Mouse (Mus musculus): Measurements from ENCODE around the gene Gamt. TPM values are rescaled to one million over a fixed set of nuclear protein-coding genes. Genes with fewer than 3 reads are reported as not detected.
A peak's percentile ranks its signal among the peaks of the same experiment; 100 is the strongest.

Gene Gamt
- polyA plus RNA-seq, 1 experiment from 2014 or later: 61.2 TPM

GRCm38 (mm10) chr10:80278390-80278789, 17.6 kb upstream of the Gamt start:
- Histone ChIP-seq H3K27me3 (replicated peaks; ENCODE audit: control insufficient read depth, insufficient read depth, low read length) (no peaks in the 10 kb centered on the region), H3K9me3 (ENCODE audit: control insufficient read depth, low read length) (no peaks in the 10 kb centered on the region), H3K4me2 (ENCODE audit: low read length) (no peak overlapping the region), H3K27ac (ENCODE audit: low read depth) (no peak overlapping the region), H3K4me3 (ENCODE audit: low read depth, low read length) (no peak overlapping the region), H3K9ac (ENCODE audit: low read length) (no peak overlapping the region), H3K4me1 (replicated peaks; ENCODE audit: control insufficient read depth, insufficient read depth, low read length) (no peaks in the 10 kb centered on the region), H3K36me3 (ENCODE audit: control insufficient read depth, insufficient read depth, low read length) (peaks cover 95% of the 10 kb centered on the region)
- WGBS: 96% methylated on average over 9 of the region's 9 CpGs
- ATAC-seq (replicated peaks; ENCODE audit: low FRiP score, low TSS enrichment, low read depth) (no peak), DNase-seq (ENCODE audit: low spot score) (no peak)

GRCm38 (mm10) chr10:80276238-80276637, 15.4 kb upstream of the Gamt start:
- no peak overlapping the region for H3K4me3 ChIP-seq (ENCODE audit: low read depth, low read length)
- H3K27ac ChIP-seq (ENCODE audit: low read depth): no peak overlapping the region
- no peaks in the 10 kb centered on the region for H3K27me3 ChIP-seq (replicated peaks; ENCODE audit: control insufficient read depth, insufficient read depth, low read length)
- no peak overlapping the region for H3K9ac ChIP-seq (ENCODE audit: low read length)
- 88% methylated on average over 5 of the region's 5 CpGs for WGBS
- ATAC-seq (replicated peaks; ENCODE audit: low FRiP score, low TSS enrichment, low read depth) (no peak), DNase-seq (ENCODE audit: low spot score) (no peak)
- H3K4me2 ChIP-seq (ENCODE audit: low read length): no peak overlapping the region
- no peaks in the 10 kb centered on the region for H3K9me3 ChIP-seq (ENCODE audit: control insufficient read depth, low read length)
- no peaks in the 10 kb centered on the region for H3K4me1 ChIP-seq (replicated peaks; ENCODE audit: control insufficient read depth, insufficient read depth, low read length)
- H3K36me3 ChIP-seq (ENCODE audit: control insufficient read depth, insufficient read depth, low read length): peaks cover 91% of the 10 kb centered on the region

GRCm38 (mm10) chr10:80273847-80274246, 13.0 kb upstream of the Gamt start:
- no peak for ATAC-seq (replicated peaks; ENCODE audit: low FRiP score, low TSS enrichment, low read depth)
- Histone ChIP-seq H3K4me2 (ENCODE audit: low read length) (no peak overlapping the region), H3K27me3 (replicated peaks; ENCODE audit: control insufficient read depth, insufficient read depth, low read length) (no peaks in the 10 kb centered on the region), H3K4me3 (ENCODE audit: low read depth, low read length) (no peak overlapping the region), H3K4me1 (replicated peaks; ENCODE audit: control insufficient read depth, insufficient read depth, low read length) (peaks cover 10% of the 10 kb centered on the region; the same call in 1 of the 2 replicates), H3K36me3 (ENCODE audit: control insufficient read depth, insufficient read depth, low read length) (peaks cover 72% of the 10 kb centered on the region), H3K27ac (ENCODE audit: low read depth) (no peak overlapping the region), H3K9me3 (ENCODE audit: control insufficient read depth, low read length) (no peaks in the 10 kb centered on the region), H3K9ac (ENCODE audit: low read length) (no peak overlapping the region)
- DNase-seq (ENCODE audit: low spot score): no peak
- 95% methylated on average over 3 of the region's 3 CpGs for WGBS

- no peaks in the 10 kb centered on the region for H3K9me3 ChIP-seq (ENCODE audit: control insufficient read depth, low read length)
- peaks cover 23% of the 10 kb centered on the region for H3K4me1 ChIP-seq (replicated peaks; ENCODE audit: control insufficient read depth, insufficient read depth, low read length)
- WGBS: 91% methylated on average over 8 of the region's 8 CpGs
- H3K4me2 ChIP-seq (ENCODE audit: low read length): no peak overlapping the region
- no peak overlapping the region for H3K27ac ChIP-seq (ENCODE audit: low read depth)
- DNase-seq (ENCODE audit: low spot score): no peak
- peaks cover 66% of the 10 kb centered on the region for H3K36me3 ChIP-seq (ENCODE audit: control insufficient read depth, insufficient read depth, low read length)
- no peak overlapping the region for H3K4me3 ChIP-seq (ENCODE audit: low read depth, low read length)
- no peak overlapping the region for H3K9ac ChIP-seq (ENCODE audit: low read length)
- ATAC-seq (replicated peaks; ENCODE audit: low FRiP score, low TSS enrichment, low read depth): no peak
- H3K27me3 ChIP-seq (replicated peaks; ENCODE audit: control insufficient read depth, insufficient read depth, low read length): no peaks in the 10 kb centered on the region
These were observed 11.2 kb upstream of the Gamt start for GRCm38 (mm10) chr10:80271870-80272585.

GRCm38 (mm10) chr10:80271186-80271843, 10.5 kb upstream of the Gamt start:
- H3K9ac ChIP-seq (ENCODE audit: low read length): 0 out of 2 replicates have a peak overlapping the region, but pooled peaks have one; percentile 10
- no peak overlapping the region for H3K4me2 ChIP-seq (ENCODE audit: low read length)
- no peak overlapping the region for H3K4me3 ChIP-seq (ENCODE audit: low read depth, low read length)
- peaks cover 59% of the 10 kb centered on the region for H3K36me3 ChIP-seq (ENCODE audit: control insufficient read depth, insufficient read depth, low read length)
- H3K9me3 ChIP-seq (ENCODE audit: control insufficient read depth, low read length): no peaks in the 10 kb centered on the region
- DNase-seq (ENCODE audit: low spot score) (no peak), ATAC-seq (replicated peaks; ENCODE audit: low FRiP score, low TSS enrichment, low read depth) (no peak)
- no peaks in the 10 kb centered on the region for H3K27me3 ChIP-seq (replicated peaks; ENCODE audit: control insufficient read depth, insufficient read depth, low read length)
- no peak overlapping the region for H3K27ac ChIP-seq (ENCODE audit: low read depth)
- peaks cover 29% of the 10 kb centered on the region for H3K4me1 ChIP-seq (replicated peaks; ENCODE audit: control insufficient read depth, insufficient read depth, low read length)
- 83% methylated on average over 5 of the region's 5 CpGs for WGBS

GRCm38 (mm10) chr10:80270734-80271181, 9.9 kb upstream of the Gamt start:
- no peak for DNase-seq (ENCODE audit: low spot score)
- H3K9ac ChIP-seq (ENCODE audit: low read length): no peak overlapping the region
- peaks cover 54% of the 10 kb centered on the region for H3K36me3 ChIP-seq (ENCODE audit: control insufficient read depth, insufficient read depth, low read length)
- no peak for ATAC-seq (replicated peaks; ENCODE audit: low FRiP score, low TSS enrichment, low read depth)
- 78% methylated on average over 6 of the region's 6 CpGs for WGBS
- no peak overlapping the region for H3K27ac ChIP-seq (ENCODE audit: low read depth)
- H3K27me3 ChIP-seq (replicated peaks; ENCODE audit: control insufficient read depth, insufficient read depth, low read length): no peaks in the 10 kb centered on the region
- H3K4me1 ChIP-seq (replicated peaks; ENCODE audit: control insufficient read depth, insufficient read depth, low read length): peaks cover 34% of the 10 kb centered on the region
- no peaks in the 10 kb centered on the region for H3K9me3 ChIP-seq (ENCODE audit: control insufficient read depth, low read length)
- H3K4me2 ChIP-seq (ENCODE audit: low read length): no peak overlapping the region
- H3K4me3 ChIP-seq (ENCODE audit: low read depth, low read length): no peak overlapping the region

GRCm38 (mm10) chr10:80270099-80270498, 9.3 kb upstream of the Gamt start:
- 96% methylated on average over 2 of the region's 2 CpGs for WGBS
- Histone ChIP-seq H3K4me1 (replicated peaks; ENCODE audit: control insufficient read depth, insufficient read depth, low read length) (peaks cover 36% of the 10 kb centered on the region), H3K9me3 (ENCODE audit: control insufficient read depth, low read length) (no peaks in the 10 kb centered on the region), H3K27me3 (replicated peaks; ENCODE audit: control insufficient read depth, insufficient read depth, low read length) (no peaks in the 10 kb centered on the region), H3K4me2 (ENCODE audit: low read length) (no peak overlapping the region), H3K36me3 (ENCODE audit: control insufficient read depth, insufficient read depth, low read length) (peaks cover 48% of the 10 kb centered on the region), H3K9ac (ENCODE audit: low read length) (0 out of 2 replicates have a peak overlapping the region, but pooled peaks have one; percentile 10), H3K27ac (ENCODE audit: low read depth) (no peak overlapping the region), H3K4me3 (ENCODE audit: low read depth, low read length) (no peak overlapping the region)
- ATAC-seq (replicated peaks; ENCODE audit: low FRiP score, low TSS enrichment, low read depth) (no peak), DNase-seq (ENCODE audit: low spot score) (no peak)

GRCm38 (mm10) chr10:80265149-80265486, 4.3 kb upstream of the Gamt start:
- peak overlapping the region; percentile 98 for H3K4me3 ChIP-seq (ENCODE audit: low read depth, low read length)
- H3K27me3 ChIP-seq (replicated peaks; ENCODE audit: control insufficient read depth, insufficient read depth, low read length): no peaks in the 10 kb centered on the region
- H3K4me2 ChIP-seq (ENCODE audit: low read length): peak overlapping the region; percentile 92
- H3K36me3 ChIP-seq (ENCODE audit: control insufficient read depth, insufficient read depth, low read length): peaks cover 16% of the 10 kb centered on the region; the same call in 1 of the 2 replicates
- peak overlapping the region; percentile 67; the same call in 1 of the 2 replicates for H3K27ac ChIP-seq (ENCODE audit: low read depth)
- no peaks in the 10 kb centered on the region for H3K9me3 ChIP-seq (ENCODE audit: control insufficient read depth, low read length)
- WGBS: 1% methylated on average over 18 of the region's 18 CpGs
- ATAC-seq (replicated peaks; ENCODE audit: low FRiP score, low TSS enrichment, low read depth): no peak
- peaks cover 42% of the 10 kb centered on the region for H3K4me1 ChIP-seq (replicated peaks; ENCODE audit: control insufficient read depth, insufficient read depth, low read length)
- DNase-seq (ENCODE audit: low spot score): no peak
- peak overlapping the region; percentile 97 for H3K9ac ChIP-seq (ENCODE audit: low read length)
